Mouse (Mus musculus) fat pad, adult 2 months (tissue): Measurements from ENCODE around the gene Ncs1.

Experiments used
- DNase-seq: peaks from one replicate; pipeline ENCODE4 v3.0.0-alpha.2; 2011; ENCODE audit warnings: low read depth, low spot score; ENCODE audit errors: extremely low read depth

Gene Ncs1

GRCm38 (mm10) chr2:31327186-31327585 is 81.6 kb downstream of the Ncs1 start:
- no peak for DNase-seq

GRCm38 (mm10) chr2:31337706-31338330 is 92.2 kb downstream of the Ncs1 start:
- no peak for DNase-seq

DNA sequence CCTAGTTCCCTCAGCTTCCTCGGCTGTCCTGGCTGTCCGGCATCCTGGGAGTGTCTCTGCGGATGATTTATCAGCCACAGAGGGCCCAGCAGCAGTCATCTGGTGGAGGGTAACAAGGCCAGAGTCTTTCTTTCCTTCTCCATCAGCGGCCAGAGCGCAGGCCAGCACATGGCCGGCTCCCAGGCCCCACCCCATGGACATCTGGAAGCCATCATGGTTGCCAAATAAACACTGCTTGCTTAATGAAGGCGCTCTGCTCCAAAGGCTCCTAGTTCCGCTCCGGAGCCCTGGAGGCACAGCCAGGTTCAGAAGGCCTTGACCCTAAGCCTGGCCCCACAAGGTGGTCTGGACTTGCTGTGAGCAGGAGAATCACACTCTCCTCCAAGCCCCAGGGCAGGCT is 94.2 kb downstream of the Ncs1 start:
- no peak for DNase-seq

DNA sequence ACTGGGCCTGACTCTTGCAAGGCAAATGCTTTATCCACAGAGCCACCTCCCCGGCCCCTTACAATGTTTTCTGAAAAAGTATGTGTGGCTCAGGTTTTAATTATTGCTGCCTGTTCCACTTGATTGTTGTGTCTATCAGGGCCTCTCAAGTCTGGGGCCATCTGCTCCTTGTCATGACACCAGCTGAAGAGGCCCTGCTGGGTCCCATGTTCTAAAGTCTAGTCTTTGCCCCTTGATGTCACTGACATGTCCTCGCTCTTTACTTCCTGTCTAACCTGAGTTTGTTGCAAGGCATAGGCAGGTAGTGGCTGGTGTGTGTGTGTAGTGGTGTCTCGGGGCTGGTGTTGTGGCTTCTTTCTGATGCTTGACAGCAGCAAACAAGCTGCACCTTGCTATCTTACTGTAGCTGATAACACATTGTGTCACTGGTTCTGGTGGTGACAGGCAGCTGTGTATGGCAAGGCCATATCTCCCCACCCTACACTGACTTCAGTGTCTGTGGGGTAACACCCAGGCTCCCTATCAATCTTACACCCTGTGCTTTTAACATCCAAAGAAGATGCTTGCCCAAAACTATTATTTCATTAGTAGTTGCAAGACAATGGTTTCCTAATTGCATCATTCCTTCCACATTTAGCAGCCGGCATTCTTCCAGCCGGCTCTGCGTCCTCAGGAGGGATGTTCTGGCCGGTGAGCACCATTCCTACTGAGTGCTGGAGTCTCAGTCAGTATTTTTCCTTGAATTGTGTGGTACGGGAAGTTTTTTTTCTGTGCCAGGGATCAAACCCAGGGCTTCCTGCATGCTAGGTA is 96.3 kb downstream of the Ncs1 start:
- no peak for DNase-seq
